Mouse (Mus musculus) heart, embryonic 12.5 days (tissue): ENCODE results near the gene Tent5d. TPM values are rescaled to one million over a fixed set of nuclear protein-coding genes. Genes with fewer than 3 reads are reported as not detected.

Experiments
- ATAC-seq: fragments of 200-750 bp; cut with Nextera tagmentation; 2 replicates; pipeline ENCODE4 v1.8.0; 2017; ENCODE audit warnings: moderate TSS enrichment, moderate library complexity; ENCODE audit not compliant: insufficient number of reproducible peaks, low FRiP score
- H3K27ac ChIP-seq: fragments of 300-500 bp; sonication (generic); 2 replicates; pipeline ENCODE4 v1.5.1; 2016; ENCODE audit warnings: mild to moderate bottlenecking, moderate library complexity; ENCODE audit not compliant: poor library complexity, severe bottlenecking
- H3K27me3 ChIP-seq: fragments of 300-500 bp; sonication (generic); replicated peaks from 2 replicates; pipeline ENCODE4 v1.6.1; 2016; ENCODE audit warnings: mild to moderate bottlenecking, moderate library complexity
- H3K36me3 ChIP-seq: fragments of 300-500 bp; sonication (generic); 2 replicates; pipeline ENCODE4 v1.6.1; 2016; ENCODE audit warnings: mild to moderate bottlenecking, moderate library complexity
- H3K4me1 ChIP-seq: fragments of 300-500 bp; sonication (generic); replicated peaks from 2 replicates; pipeline ENCODE4 v1.6.1; 2016; ENCODE audit warnings: mild to moderate bottlenecking
- H3K4me2 ChIP-seq: fragments of 300-500 bp; sonication (generic); 2 replicates; pipeline ENCODE4 v1.6.1; 2016; ENCODE audit warnings: mild to moderate bottlenecking, moderate library complexity
- H3K4me3 ChIP-seq: fragments of 300-500 bp; sonication (generic); 2 replicates; pipeline ENCODE4 v1.5.1; 2016; ENCODE audit warnings: mild to moderate bottlenecking
- H3K9ac ChIP-seq: fragments of 300-500 bp; sonication (generic); 2 replicates; pipeline ENCODE4 v1.6.1; 2016; ENCODE audit warnings: mild to moderate bottlenecking, moderate library complexity
- H3K9me3 ChIP-seq: fragments of 300-500 bp; sonication (generic); replicated peaks from 2 replicates; pipeline ENCODE4 v1.6.1; 2016; ENCODE audit warnings: mild to moderate bottlenecking, moderate library complexity
- WGBS: fragments of 180-500 bp; shearing (Covaris S2); methylation state at CpG from one replicate; pipeline ENCODE4 v1.1.7; 2016; 5-methylcytosine and 5-hydroxymethylcytosine counted together
- polyA plus RNA-seq: library from polyadenylated mRNA; unstranded; fragments of >200 nt; fragmentation: Nextera tagmentation; extraction: Ambion mirVana; gene quantifications from 2 replicates; pipeline ENCODE4 v1.2.1, GENCODE M21; 2016

The Tent5d gene
- polyA plus RNA-seq: 2.7 and 3.0 TPM in 2 replicates

GRCm38 (mm10) chrX:107792290-107792689 is at the start of gene Tent5d:
Tent5d (plus strand) TSS chrX:107792590.
- no peak for ATAC-seq
- no peak within 1 kb of the TSS for H3K9ac ChIP-seq

GRCm38 (mm10) chrX:107767896-107768295 is 24.5 kb upstream of the Tent5d start:
- Histone ChIP-seq H3K4me3 (no peak overlapping the region), H3K9me3 (no peaks in the 10 kb centered on the region), H3K27ac (no peak overlapping the region), H3K27me3 (no peaks in the 10 kb centered on the region), H3K4me1 (no peaks in the 10 kb centered on the region), H3K9ac (no peak overlapping the region), H3K4me2 (no peak overlapping the region), H3K36me3 (no peaks in the 10 kb centered on the region)
- WGBS: 10% methylated on average over 3 of the region's 3 CpGs
- ATAC-seq: no peak

More at GRCm38 (mm10) chrX:107792290-107792689, at the start of gene Tent5d:
- H3K4me1 ChIP-seq: no peaks in the 10 kb centered on the region
- 69% methylated on average over 1 of the region's 1 CpGs for WGBS
- no peak within 1 kb of the TSS for H3K4me3 ChIP-seq
- H3K36me3 ChIP-seq: no peaks in the 10 kb centered on the region
- no peaks in the 10 kb centered on the region for H3K9me3 ChIP-seq
- no peaks in the 10 kb centered on the region for H3K27me3 ChIP-seq
- H3K4me2 ChIP-seq: no peak within 1 kb of the TSS
- no peak within 1 kb of the TSS for H3K27ac ChIP-seq

GRCm38 (mm10) chrX:107790136-107790535 is 2.3 kb upstream of the Tent5d start:
- ATAC-seq: no peak
- Histone ChIP-seq H3K27me3 (no peaks in the 10 kb centered on the region), H3K9me3 (no peaks in the 10 kb centered on the region), H3K36me3 (no peaks in the 10 kb centered on the region), H3K4me2 (no peak overlapping the region), H3K9ac (no peak overlapping the region), H3K4me1 (no peaks in the 10 kb centered on the region), H3K4me3 (no peak overlapping the region), H3K27ac (no peak overlapping the region)
- WGBS: 97% methylated on average over 1 of the region's 1 CpGs

- Histone ChIP-seq H3K9ac (no peak overlapping the region), H3K27ac (no peak overlapping the region), H3K9me3 (no peaks in the 10 kb centered on the region), H3K4me3 (no peak overlapping the region), H3K4me2 (no peak overlapping the region), H3K27me3 (no peaks in the 10 kb centered on the region), H3K36me3 (no peaks in the 10 kb centered on the region), H3K4me1 (no peaks in the 10 kb centered on the region)
- WGBS: 25% methylated on average over 8 of the region's 8 CpGs
- no peak for ATAC-seq
Observed at GRCm38 (mm10) chrX:107790750-107791493, 1.5 kb upstream of the Tent5d start.

GRCm38 (mm10) chrX:107795785-107796184 is 3.4 kb downstream of the Tent5d start:
- Histone ChIP-seq H3K4me3 (no peak overlapping the region), H3K9ac (no peak overlapping the region), H3K27me3 (no peaks in the 10 kb centered on the region), H3K9me3 (no peaks in the 10 kb centered on the region), H3K27ac (no peak overlapping the region), H3K36me3 (no peaks in the 10 kb centered on the region), H3K4me1 (no peaks in the 10 kb centered on the region), H3K4me2 (no peak overlapping the region)
- ATAC-seq: no peak
- 45% methylated on average over 1 of the region's 1 CpGs for WGBS

- no peaks in the 10 kb centered on the region for H3K4me1 ChIP-seq
- H3K27me3 ChIP-seq: no peaks in the 10 kb centered on the region
- H3K4me2 ChIP-seq: no peak overlapping the region
- 67% methylated on average over 2 of the region's 2 CpGs for WGBS
- H3K4me3 ChIP-seq: no peak overlapping the region
- no peaks in the 10 kb centered on the region for H3K36me3 ChIP-seq
- no peak for ATAC-seq
- H3K9ac ChIP-seq: no peak overlapping the region
- H3K27ac ChIP-seq: no peak overlapping the region
- no peaks in the 10 kb centered on the region for H3K9me3 ChIP-seq
Observed at GRCm38 (mm10) chrX:107796919-107797318, 4.5 kb downstream of the Tent5d start.

GRCm38 (mm10) chrX:107812120-107812519 is 19.7 kb downstream of the Tent5d start:
- Histone ChIP-seq H3K9ac (no peak overlapping the region), H3K9me3 (no peaks in the 10 kb centered on the region), H3K4me1 (no peaks in the 10 kb centered on the region), H3K4me3 (no peak overlapping the region), H3K4me2 (no peak overlapping the region), H3K36me3 (no peaks in the 10 kb centered on the region), H3K27me3 (no peaks in the 10 kb centered on the region), H3K27ac (no peak overlapping the region)
- ATAC-seq: no peak

GRCm38 (mm10) chrX:107815502-107816217 is 23.3 kb downstream of the Tent5d start:
- peak overlapping the region; percentile 59 for H3K4me2 ChIP-seq
- peak overlapping the region; percentile 75 for H3K9ac ChIP-seq
- no peaks in the 10 kb centered on the region for H3K4me1 ChIP-seq
- no peaks in the 10 kb centered on the region for H3K27me3 ChIP-seq
- WGBS: 16% methylated on average over 27 of the region's 32 CpGs
- H3K9me3 ChIP-seq: no peaks in the 10 kb centered on the region
- peak overlapping the region; percentile 80 for H3K27ac ChIP-seq
- ATAC-seq: peak; percentile 81
- no peaks in the 10 kb centered on the region for H3K36me3 ChIP-seq
- peak overlapping the region; percentile 68 for H3K4me3 ChIP-seq

- peak; percentile 98 for ATAC-seq
- Histone ChIP-seq H3K27me3 (no peaks in the 10 kb centered on the region), H3K27ac (peak within 1 kb of the TSS; percentile 80), H3K4me1 (no peaks in the 10 kb centered on the region), H3K9ac (peak within 1 kb of the TSS; percentile 75), H3K4me3 (peak within 1 kb of the TSS; percentile 68), H3K36me3 (no peaks in the 10 kb centered on the region), H3K4me2 (peak within 1 kb of the TSS; percentile 59), H3K9me3 (no peaks in the 10 kb centered on the region)
- WGBS: 17% methylated on average over 27 of the region's 28 CpGs
Observed at GRCm38 (mm10) chrX:107816218-107816554, 23.8 kb downstream of the Tent5d start, which contains the start of gene 2610002M06Rik. 2610002M06Rik (minus strand) TSS chrX:107816334.

GRCm38 (mm10) chrX:107816726-107817125 is 24.3 kb downstream of the Tent5d start:
- Histone ChIP-seq H3K4me3 (peak overlapping the region; percentile 68), H3K4me1 (no peaks in the 10 kb centered on the region), H3K4me2 (peak overlapping the region; percentile 59), H3K36me3 (no peaks in the 10 kb centered on the region), H3K9ac (no peak overlapping the region), H3K9me3 (no peaks in the 10 kb centered on the region), H3K27ac (no peak overlapping the region), H3K27me3 (no peaks in the 10 kb centered on the region)
- no peak for ATAC-seq
- WGBS: 78% methylated on average over 6 of the region's 6 CpGs

GRCm38 (mm10) chrX:107858165-107858564 is 65.8 kb downstream of the Tent5d start:
- H3K27ac ChIP-seq: no peak overlapping the region
- H3K9ac ChIP-seq: no peak overlapping the region
- no peaks in the 10 kb centered on the region for H3K4me1 ChIP-seq
- H3K9me3 ChIP-seq: no peaks in the 10 kb centered on the region
- WGBS: 28% methylated on average over 4 of the region's 4 CpGs
- H3K36me3 ChIP-seq: no peaks in the 10 kb centered on the region
- H3K27me3 ChIP-seq: no peaks in the 10 kb centered on the region
- ATAC-seq: no peak
- no peak overlapping the region for H3K4me3 ChIP-seq
- H3K4me2 ChIP-seq: no peak overlapping the region
